Mouse (Mus musculus): ENCODE results near the gene Rpn2. TPM values are rescaled to one million over a fixed set of nuclear protein-coding genes. Genes with fewer than 3 reads are reported as not detected.

Rpn2 gene
- 165 and 176 TPM in 2 replicates for polyA plus RNA-seq (2014; fragmentation: Nextera tagmentation; extraction: Ambion mirVana)

DNA sequence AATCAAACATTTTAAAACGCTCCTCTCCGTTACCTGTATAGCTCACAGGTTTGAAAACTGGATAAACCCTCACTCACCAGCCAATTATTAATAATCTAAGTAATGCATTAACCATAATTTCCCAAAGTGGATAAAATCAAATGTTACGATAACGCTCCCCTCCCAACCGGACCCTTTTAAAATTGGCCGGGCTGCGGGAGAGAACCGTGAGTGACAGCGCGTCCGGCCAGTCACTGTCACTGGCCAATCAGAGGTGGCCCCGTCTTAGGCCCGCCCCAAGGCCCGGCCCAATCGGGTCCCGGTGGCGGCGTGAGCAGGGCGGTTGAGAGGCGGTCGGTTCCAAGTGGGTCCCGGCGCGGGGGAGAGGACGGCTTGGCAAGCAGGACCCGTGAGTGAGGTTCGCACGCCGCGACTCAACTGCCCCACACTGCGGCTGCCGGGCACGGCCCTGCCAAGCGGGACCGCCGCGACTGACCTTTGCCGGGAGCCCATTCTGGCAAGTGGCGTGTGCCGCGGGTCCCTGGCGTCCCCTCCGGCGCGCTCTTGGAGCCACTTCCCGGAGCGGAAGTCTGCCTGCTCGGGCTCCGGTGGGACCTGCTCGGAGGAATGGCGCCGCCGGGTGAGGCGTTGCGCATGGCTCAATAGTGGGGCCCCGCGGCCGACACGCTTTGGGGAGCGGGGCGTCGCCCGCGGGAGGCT lies at the start of gene Rpn2:
Gene Rpn2 (plus strand): TSS at position 301 of the 699 bp plus-strand sequence.
- WGBS = under 1% methylated on average over 64 of the region's 64 CpGs
- no peaks in the 10 kb centered on the region for H3K27me3 ChIP-seq (ENCODE audit: control insufficient read depth, insufficient read depth, low read length)
- H3K36me3 ChIP-seq (ENCODE audit: control insufficient read depth, insufficient read depth, low read length) = peaks cover 15% of the 10 kb centered on the region
- peak within 1 kb of the TSS; percentile 79 for H3K4me2 ChIP-seq (ENCODE audit: low read length)
- ATAC-seq (ENCODE audit: insufficient number of reproducible peaks, insufficient read depth, low FRiP score, low read depth) = peak; percentile 100
- H3K9me3 ChIP-seq (ENCODE audit: control insufficient read depth, low read length) = no peaks in the 10 kb centered on the region
- H3K4me3 ChIP-seq (ENCODE audit: control insufficient read depth in 1 of 2, insufficient read depth in 1 of 2, low read depth in 1 of 2, low read length in 2 of 2) = peak within 1 kb of the TSS; percentile 87 to 96
- peak within 1 kb of the TSS; percentile 83 to 95 for H3K27ac ChIP-seq (replicated peaks in 1 of 2; ENCODE audit: control insufficient read depth in 1 of 2, insufficient read depth in 1 of 2, low read depth in 2 of 2, low read length in 2 of 2)
- peaks cover 5 to 18% of the 10 kb centered on the region in 2 experiments for H3K4me1 ChIP-seq (ENCODE audit: control insufficient read depth in 2 of 2, insufficient read depth in 2 of 2, low read length in 2 of 2)
- H3K9ac ChIP-seq (ENCODE audit: low read length) = peak within 1 kb of the TSS; percentile 94

- no peak for ATAC-seq (ENCODE audit: insufficient number of reproducible peaks, insufficient read depth, low FRiP score, low read depth)
- Histone ChIP-seq H3K27ac (replicated peaks in 1 of 2; ENCODE audit: control insufficient read depth in 1 of 2, insufficient read depth in 1 of 2, low read depth in 2 of 2, low read length in 2 of 2) (no peak overlapping the region), H3K4me1 (ENCODE audit: control insufficient read depth in 2 of 2, insufficient read depth in 2 of 2, low read length in 2 of 2) (no peaks in the 10 kb centered on the region), H3K27me3 (ENCODE audit: control insufficient read depth, insufficient read depth, low read length) (0 out of 2 replicates have a peak, but pooled peaks cover 7% of the 10 kb centered on the region), H3K36me3 (ENCODE audit: control insufficient read depth, insufficient read depth, low read length) (no peaks in the 10 kb centered on the region), H3K9ac (ENCODE audit: low read length) (no peak overlapping the region), H3K9me3 (ENCODE audit: control insufficient read depth, low read length) (no peaks in the 10 kb centered on the region), H3K4me3 (ENCODE audit: control insufficient read depth in 1 of 2, insufficient read depth in 1 of 2, low read depth in 1 of 2, low read length in 2 of 2) (no peak overlapping the region), H3K4me2 (ENCODE audit: low read length) (no peak overlapping the region)
- 90% methylated on average over 8 of the region's 8 CpGs for WGBS
These were observed 42.9 kb upstream of the Rpn2 start for GRCm38 (mm10) chr2:157235946-157236345.

- Histone ChIP-seq H3K9me3 (ENCODE audit: control insufficient read depth, low read length) (no peaks in the 10 kb centered on the region), H3K27me3 (ENCODE audit: control insufficient read depth, insufficient read depth, low read length) (no peaks in the 10 kb centered on the region), H3K9ac (ENCODE audit: low read length) (no peak overlapping the region), H3K4me2 (ENCODE audit: low read length) (no peak overlapping the region), H3K27ac (replicated peaks in 1 of 2; ENCODE audit: control insufficient read depth in 1 of 2, insufficient read depth in 1 of 2, low read depth in 2 of 2, low read length in 2 of 2) (no peak overlapping the region), H3K36me3 (ENCODE audit: control insufficient read depth, insufficient read depth, low read length) (no peaks in the 10 kb centered on the region), H3K4me1 (ENCODE audit: control insufficient read depth in 2 of 2, insufficient read depth in 2 of 2, low read length in 2 of 2) (no peaks in the 10 kb centered on the region), H3K4me3 (ENCODE audit: control insufficient read depth in 1 of 2, insufficient read depth in 1 of 2, low read depth in 1 of 2, low read length in 2 of 2) (no peak overlapping the region)
- WGBS = 45% methylated on average over 5 of the region's 5 CpGs
- ATAC-seq (ENCODE audit: insufficient number of reproducible peaks, insufficient read depth, low FRiP score, low read depth) = no peak
These were observed 33.8 kb upstream of the Rpn2 start for GRCm38 (mm10) chr2:157245001-157245400.

GRCm38 (mm10) chr2:157245603-157246002 lies 33.2 kb upstream of the Rpn2 start:
- Histone ChIP-seq H3K27me3 (ENCODE audit: control insufficient read depth, insufficient read depth, low read length) (no peaks in the 10 kb centered on the region), H3K9ac (ENCODE audit: low read length) (no peak overlapping the region), H3K27ac (replicated peaks in 1 of 2; ENCODE audit: control insufficient read depth in 1 of 2, insufficient read depth in 1 of 2, low read depth in 2 of 2, low read length in 2 of 2) (no peak overlapping the region), H3K36me3 (ENCODE audit: control insufficient read depth, insufficient read depth, low read length) (no peaks in the 10 kb centered on the region), H3K9me3 (ENCODE audit: control insufficient read depth, low read length) (no peaks in the 10 kb centered on the region), H3K4me1 (ENCODE audit: control insufficient read depth in 2 of 2, insufficient read depth in 2 of 2, low read length in 2 of 2) (no peaks in the 10 kb centered on the region), H3K4me3 (ENCODE audit: control insufficient read depth in 1 of 2, insufficient read depth in 1 of 2, low read depth in 1 of 2, low read length in 2 of 2) (no peak overlapping the region), H3K4me2 (ENCODE audit: low read length) (no peak overlapping the region)
- ATAC-seq (ENCODE audit: insufficient number of reproducible peaks, insufficient read depth, low FRiP score, low read depth) = no peak
- WGBS = 61% methylated on average over 2 of the region's 2 CpGs

DNA sequence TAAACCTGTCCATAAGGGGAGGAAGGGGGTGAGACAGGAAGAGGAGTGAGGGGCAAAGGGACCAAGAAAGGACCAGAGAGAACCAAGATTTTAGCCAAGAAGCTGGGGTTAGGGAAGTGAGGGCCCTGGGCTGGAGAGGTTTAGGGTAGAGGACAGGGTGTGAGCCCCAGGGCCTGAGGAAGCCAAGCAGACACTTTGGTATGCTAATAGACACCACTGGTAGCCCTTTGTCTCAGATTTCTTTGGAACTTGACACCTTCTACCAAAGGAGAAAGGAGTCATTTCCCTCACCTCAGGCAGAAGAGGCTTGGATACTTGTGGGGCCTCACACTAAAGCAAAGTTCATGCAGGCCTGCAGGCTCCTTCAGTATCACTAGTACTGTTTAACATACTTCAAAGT lies 30.7 kb upstream of the Rpn2 start:
- H3K9ac ChIP-seq (ENCODE audit: low read length) = no peak overlapping the region
- no peak overlapping the region for H3K4me3 ChIP-seq (ENCODE audit: control insufficient read depth in 1 of 2, insufficient read depth in 1 of 2, low read depth in 1 of 2, low read length in 2 of 2)
- no peak for ATAC-seq (ENCODE audit: insufficient number of reproducible peaks, insufficient read depth, low FRiP score, low read depth)
- H3K4me2 ChIP-seq (ENCODE audit: low read length) = no peak overlapping the region
- no peaks in the 10 kb centered on the region for H3K27me3 ChIP-seq (ENCODE audit: control insufficient read depth, insufficient read depth, low read length)
- H3K4me1 ChIP-seq (ENCODE audit: control insufficient read depth in 2 of 2, insufficient read depth in 2 of 2, low read length in 2 of 2) = no peaks in the 10 kb centered on the region
- H3K9me3 ChIP-seq (ENCODE audit: control insufficient read depth, low read length) = no peaks in the 10 kb centered on the region
- H3K36me3 ChIP-seq (ENCODE audit: control insufficient read depth, insufficient read depth, low read length) = no peaks in the 10 kb centered on the region
- H3K27ac ChIP-seq (replicated peaks in 1 of 2; ENCODE audit: control insufficient read depth in 1 of 2, insufficient read depth in 1 of 2, low read depth in 2 of 2, low read length in 2 of 2) = no peak overlapping the region

DNA sequence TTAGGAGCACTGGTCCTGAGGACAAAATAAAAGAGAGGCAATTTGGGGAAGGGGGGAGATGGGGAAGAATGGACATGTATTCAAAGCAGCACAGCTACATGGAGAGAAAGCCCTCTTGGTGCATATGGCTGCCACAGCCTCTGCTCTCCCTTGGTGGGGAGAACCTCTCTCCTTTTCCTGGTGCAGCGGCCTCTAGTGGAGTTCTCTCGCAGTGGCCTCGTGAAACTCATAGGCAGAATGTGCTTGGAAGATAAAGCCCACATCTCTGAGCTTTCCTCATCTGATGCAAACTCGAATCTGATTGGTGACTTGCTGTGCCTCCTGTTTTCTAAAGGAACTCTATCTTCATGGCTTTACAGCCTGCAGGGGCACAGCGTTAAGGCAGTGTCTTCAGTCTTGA lies 19.1 kb upstream of the Rpn2 start:
- no peak overlapping the region for H3K4me2 ChIP-seq (ENCODE audit: low read length)
- no peaks in the 10 kb centered on the region for H3K4me1 ChIP-seq (ENCODE audit: control insufficient read depth in 2 of 2, insufficient read depth in 2 of 2, low read length in 2 of 2)
- ATAC-seq (ENCODE audit: insufficient number of reproducible peaks, insufficient read depth, low FRiP score, low read depth) = no peak
- H3K27ac ChIP-seq (replicated peaks in 1 of 2; ENCODE audit: control insufficient read depth in 1 of 2, insufficient read depth in 1 of 2, low read depth in 2 of 2, low read length in 2 of 2) = no peak overlapping the region
- no peaks in the 10 kb centered on the region for H3K36me3 ChIP-seq (ENCODE audit: control insufficient read depth, insufficient read depth, low read length)
- WGBS = 5% methylated on average over 5 of the region's 5 CpGs
- no peaks in the 10 kb centered on the region for H3K9me3 ChIP-seq (ENCODE audit: control insufficient read depth, low read length)
- H3K9ac ChIP-seq (ENCODE audit: low read length) = no peak overlapping the region
- no peaks in the 10 kb centered on the region for H3K27me3 ChIP-seq (ENCODE audit: control insufficient read depth, insufficient read depth, low read length)
- H3K4me3 ChIP-seq (ENCODE audit: control insufficient read depth in 1 of 2, insufficient read depth in 1 of 2, low read depth in 1 of 2, low read length in 2 of 2) = no peak overlapping the region

DNA sequence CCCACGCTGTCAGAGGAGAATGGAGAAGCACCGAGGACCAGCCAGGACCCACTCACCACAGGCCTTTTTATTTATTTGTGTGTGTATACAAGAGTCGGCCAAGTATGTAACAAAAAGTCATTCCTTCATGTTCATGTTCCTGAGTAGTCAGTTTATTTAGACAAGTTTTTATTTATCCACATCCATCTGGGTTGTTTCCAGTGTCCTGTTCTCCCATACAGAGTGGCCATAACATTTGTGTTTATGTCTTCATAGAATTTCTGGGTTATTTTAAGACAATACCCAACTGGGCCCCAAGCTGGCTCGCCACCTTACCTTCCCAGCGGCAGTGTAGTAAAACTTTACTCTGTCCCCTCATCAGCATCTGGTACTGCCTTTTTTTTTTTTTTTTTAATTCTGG lies 16.9 kb upstream of the Rpn2 start:
- ATAC-seq (ENCODE audit: insufficient number of reproducible peaks, insufficient read depth, low FRiP score, low read depth) = no peak
- no peak overlapping the region for H3K27ac ChIP-seq (replicated peaks in 1 of 2; ENCODE audit: control insufficient read depth in 1 of 2, insufficient read depth in 1 of 2, low read depth in 2 of 2, low read length in 2 of 2)

GRCm38 (mm10) chr2:157262506-157262905 lies 16.3 kb upstream of the Rpn2 start:
- Histone ChIP-seq H3K9me3 (ENCODE audit: control insufficient read depth, low read length) (no peaks in the 10 kb centered on the region), H3K27ac (replicated peaks in 1 of 2; ENCODE audit: control insufficient read depth in 1 of 2, insufficient read depth in 1 of 2, low read depth in 2 of 2, low read length in 2 of 2) (no peak overlapping the region)
- no peak for ATAC-seq (ENCODE audit: insufficient number of reproducible peaks, insufficient read depth, low FRiP score, low read depth)

More for the DNA sequence above, 16.9 kb upstream of the Rpn2 start:
- Histone ChIP-seq H3K9me3 (ENCODE audit: control insufficient read depth, low read length) (no peaks in the 10 kb centered on the region), H3K9ac (ENCODE audit: low read length) (no peak overlapping the region), H3K4me3 (ENCODE audit: control insufficient read depth in 1 of 2, insufficient read depth in 1 of 2, low read depth in 1 of 2, low read length in 2 of 2) (no peak overlapping the region), H3K36me3 (ENCODE audit: control insufficient read depth, insufficient read depth, low read length) (no peaks in the 10 kb centered on the region), H3K4me2 (ENCODE audit: low read length) (no peak overlapping the region), H3K4me1 (ENCODE audit: control insufficient read depth in 2 of 2, insufficient read depth in 2 of 2, low read length in 2 of 2) (no peaks in the 10 kb centered on the region), H3K27me3 (ENCODE audit: control insufficient read depth, insufficient read depth, low read length) (no peaks in the 10 kb centered on the region)
- 78% methylated on average over 5 of the region's 5 CpGs for WGBS

More at GRCm38 (mm10) chr2:157262506-157262905, 16.3 kb upstream of the Rpn2 start:
- no peak overlapping the region for H3K9ac ChIP-seq (ENCODE audit: low read length)
- no peaks in the 10 kb centered on the region for H3K36me3 ChIP-seq (ENCODE audit: control insufficient read depth, insufficient read depth, low read length)
- H3K27me3 ChIP-seq (ENCODE audit: control insufficient read depth, insufficient read depth, low read length) = no peaks in the 10 kb centered on the region
- no peak overlapping the region for H3K4me3 ChIP-seq (ENCODE audit: control insufficient read depth in 1 of 2, insufficient read depth in 1 of 2, low read depth in 1 of 2, low read length in 2 of 2)
- WGBS = 59% methylated on average over 9 of the region's 9 CpGs
- H3K4me2 ChIP-seq (ENCODE audit: low read length) = no peak overlapping the region
- no peaks in the 10 kb centered on the region for H3K4me1 ChIP-seq (ENCODE audit: control insufficient read depth in 2 of 2, insufficient read depth in 2 of 2, low read length in 2 of 2)
